Mouse (Mus musculus) heart, postnatal 0 days (tissue): ENCODE measurements around the gene Slc35f4.

Source experiments
- CTCF ChIP-seq: IDR thresholded peaks from 2 replicates; pipeline ENCODE4 v1.5.1; 2016; ENCODE audit warnings: antibody characterized with exemption, control low read depth, low read depth
- EP300 ChIP-seq: IDR thresholded peaks from 2 replicates; pipeline ENCODE4 v1.6.1; 2016; ENCODE audit warnings: antibody characterized with exemption, low read depth

DNA sequence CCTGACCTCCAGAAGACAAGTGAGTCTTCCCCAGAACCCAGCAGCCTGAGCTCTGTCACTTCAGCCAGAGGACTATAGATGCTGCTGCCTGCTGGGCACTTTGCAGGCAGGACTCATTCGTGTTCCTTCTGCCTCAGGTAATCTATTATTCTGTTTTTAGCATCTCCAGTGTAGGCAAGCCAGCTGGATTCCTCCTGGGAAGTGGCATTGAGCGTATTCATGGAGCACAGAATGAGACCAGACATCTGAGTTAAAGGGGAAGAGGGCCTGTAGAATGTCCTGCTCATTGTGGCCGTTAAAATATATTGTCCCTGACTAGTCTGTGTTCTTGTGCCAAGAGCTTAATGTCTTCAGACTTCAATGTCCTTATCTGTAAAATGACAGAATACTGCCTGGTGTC lies 72.1 kb downstream of the Slc35f4 start:
- no peak for TF ChIP-seq CTCF
- no peak for TF ChIP-seq EP300
